Comparison of ENCODE assay signal across 21 mouse cellular contexts in genomic region chr4:45219946-45220345, GRCm38 (mm10). TPM values are rescaled to one million over a fixed set of nuclear protein-coding genes. Genes with fewer than 3 reads are reported as not detected.
A peak's percentile ranks its signal among the peaks of the same experiment; 100 is the strongest.
DNase-seq lines count a peak whose midpoint lies in the region.
"Had no signal": no experiment of that assay in that cellular context is flagged by ENCODE, and none has a peak within 500 bp of the region (broad histone marks: within the 10 kb centered on the region; RNA-seq: fewer than 3 reads in every experiment).

No protein-coding gene starts in this region.

- peak; percentile 17 for DNase-seq in adrenal gland, postnatal 10 days
- no peak for DNase-seq in adrenal gland, adult 8-10 months
- DNase-seq in spleen, postnatal 36 days (ENCODE audit: low spot score in 2 of 2), result peak; percentile 30 to 37
- DNase-seq in spleen, postnatal 4 days (ENCODE audit: low spot score in 2 of 2), result no peak
- no peak for DNase-seq in ovary, adult 18-20 months (ENCODE audit: low spot score)
- DNase-seq in ovary, postnatal 36 days (ENCODE audit: low spot score), result no peak
- DNase-seq: cerebellum, adult 11 months; cerebellum, adult 2 months; cerebellum, adult 9-11 months; cerebellum, postnatal 25 days; forebrain, postnatal 0 days; gastrocnemius, adult 2 months; gastrocnemius, postnatal 14 days; heart, adult 11 months had no signal

- H3K4me1 ChIP-seq in brown adipose tissue, adult 24 weeks (ENCODE audit: control insufficient read depth, insufficient read depth, insufficient read length, low read length), result no peaks in the 10 kb centered on the region
- H3K4me1 ChIP-seq: embryonic facial prominence, embryonic 15.5 days; hindbrain, embryonic 13.5 days; intestine, embryonic 15.5 days had no signal

- H3K4me3 ChIP-seq in brown adipose tissue, adult 24 weeks (ENCODE audit: insufficient read depth, low read depth, low read length), result peak overlapping the region; percentile 30; the same call in 1 of the 2 replicates
- H3K4me3 ChIP-seq: embryonic facial prominence, embryonic 12.5 days; embryonic facial prominence, embryonic 15.5 days; gastrocnemius, adult 2 months; hindbrain, embryonic 13.5 days; intestine, embryonic 15.5 days had no signal

- H3K27ac ChIP-seq in brown adipose tissue, adult 24 weeks (replicated peaks; ENCODE audit: low read depth, low read length), result no peak overlapping the region
- H3K27ac ChIP-seq: embryonic facial prominence, embryonic 12.5 days; embryonic facial prominence, embryonic 15.5 days; gastrocnemius, adult 2 months; hindbrain, embryonic 13.5 days; intestine, embryonic 15.5 days had no signal

RNA-seq across cellular contexts. Expression of gene Frmpd1, which starts 35.3 kb away (rescaled TPM):
- 1 to 10 TPM; 6.3 to 7.3 TPM for total RNA-seq in adrenal gland, postnatal 10 days (2021)
- total RNA-seq in adrenal gland, adult 8-10 months (2022), result 1 to 10 TPM; 6.5 to 9.3 (median 8.7) TPM
- not detected in 2 replicates for polyA plus RNA-seq in brown adipose tissue, adult 24 weeks (2012; ENCODE audit: insufficient read depth, insufficient read length, missing spikeins)
- total RNA-seq: common myeloid progenitor, adult 5-6 weeks; hematopoietic stem cell, adult 5-6 weeks had no signal

Comparison
In these comparisons a context has a peak if more than half of its experiments do, and no peak if none do; other contexts are left out.
1. DNase-seq: peak in adrenal gland, postnatal 10 days (single experiment) and spleen, postnatal 36 days (2 of 2); none in adrenal gland, adult 8-10 months (single experiment), spleen, postnatal 4 days (0 of 2), ovary, adult 18-20 months (single experiment) and ovary, postnatal 36 days (single experiment).